Mouse (Mus musculus): ENCODE measurements around the gene Sae1. TPM values are rescaled to one million over a fixed set of nuclear protein-coding genes. Genes with fewer than 3 reads are reported as not detected.

Gene Sae1
- polyA plus RNA-seq, 1 experiment from 2014 or later, result 84.3 TPM

GRCm38 (mm10) chr7:16285450-16286025 is 102.1 kb downstream of the Sae1 start:
- no peaks in the 10 kb centered on the region for H3K27me3 ChIP-seq (ENCODE audit: control insufficient read depth, insufficient read depth, low read depth, low read length)
- H3K9me3 ChIP-seq (replicated peaks; ENCODE audit: control insufficient read depth, low read length), result no peaks in the 10 kb centered on the region
- H3K4me3 ChIP-seq (ENCODE audit: low read depth, low read length), result peak overlapping the region; percentile 81
- H3K9ac ChIP-seq (ENCODE audit: low read depth, low read length), result peak overlapping the region; percentile 50; the same call in 1 of the 2 replicates
- 2% methylated on average over 14 of the region's 14 CpGs for WGBS (ENCODE audit: insufficient replicate concordance)
- ATAC-seq (ENCODE audit: low read depth), result peak; percentile 18
- peaks cover 26% of the 10 kb centered on the region for H3K36me3 ChIP-seq (ENCODE audit: control insufficient read depth, insufficient read depth)
- peak overlapping the region; percentile 89 for H3K4me2 ChIP-seq (ENCODE audit: low read depth, low read length)
- H3K27ac ChIP-seq (ENCODE audit: low read length), result peak overlapping the region; percentile 84
- peaks cover 21% of the 10 kb centered on the region for H3K4me1 ChIP-seq (ENCODE audit: control insufficient read depth, low read depth, low read length)

GRCm38 (mm10) chr7:16284904-16285303 is 102.7 kb downstream of the Sae1 start:
- no peak for ATAC-seq (ENCODE audit: low read depth)
- H3K9ac ChIP-seq (ENCODE audit: low read depth, low read length), result peak overlapping the region; percentile 18; the same call in 1 of the 2 replicates
- H3K4me1 ChIP-seq (ENCODE audit: control insufficient read depth, low read depth, low read length), result peaks cover 21% of the 10 kb centered on the region
- H3K9me3 ChIP-seq (replicated peaks; ENCODE audit: control insufficient read depth, low read length), result no peaks in the 10 kb centered on the region
- H3K4me2 ChIP-seq (ENCODE audit: low read depth, low read length), result peak overlapping the region; percentile 89
- H3K36me3 ChIP-seq (ENCODE audit: control insufficient read depth, insufficient read depth), result peaks cover 29% of the 10 kb centered on the region
- no peaks in the 10 kb centered on the region for H3K27me3 ChIP-seq (ENCODE audit: control insufficient read depth, insufficient read depth, low read depth, low read length)
- H3K27ac ChIP-seq (ENCODE audit: low read length), result peak overlapping the region; percentile 84
- WGBS (ENCODE audit: insufficient replicate concordance), result 62% methylated on average over 9 of the region's 9 CpGs
- peak overlapping the region; percentile 81 for H3K4me3 ChIP-seq (ENCODE audit: low read depth, low read length)

GRCm38 (mm10) chr7:16284001-16284400 is 103.6 kb downstream of the Sae1 start:
- peaks cover 32% of the 10 kb centered on the region for H3K36me3 ChIP-seq (ENCODE audit: control insufficient read depth, insufficient read depth)
- WGBS (ENCODE audit: insufficient replicate concordance), result 84% methylated on average over 8 of the region's 8 CpGs
- no peak overlapping the region for H3K27ac ChIP-seq (ENCODE audit: low read length)
- H3K4me1 ChIP-seq (ENCODE audit: control insufficient read depth, low read depth, low read length), result peaks cover 21% of the 10 kb centered on the region
- H3K4me3 ChIP-seq (ENCODE audit: low read depth, low read length), result no peak overlapping the region
- no peaks in the 10 kb centered on the region for H3K27me3 ChIP-seq (ENCODE audit: control insufficient read depth, insufficient read depth, low read depth, low read length)
- H3K9ac ChIP-seq (ENCODE audit: low read depth, low read length), result no peak overlapping the region
- no peak overlapping the region for H3K4me2 ChIP-seq (ENCODE audit: low read depth, low read length)
- no peaks in the 10 kb centered on the region for H3K9me3 ChIP-seq (replicated peaks; ENCODE audit: control insufficient read depth, low read length)
- ATAC-seq (ENCODE audit: low read depth), result no peak

GRCm38 (mm10) chr7:16282334-16282733 is 105.3 kb downstream of the Sae1 start:
- peaks cover 32% of the 10 kb centered on the region for H3K36me3 ChIP-seq (ENCODE audit: control insufficient read depth, insufficient read depth)
- 89% methylated on average over 13 of the region's 13 CpGs for WGBS (ENCODE audit: insufficient replicate concordance)
- H3K27me3 ChIP-seq (ENCODE audit: control insufficient read depth, insufficient read depth, low read depth, low read length), result no peaks in the 10 kb centered on the region
- H3K4me2 ChIP-seq (ENCODE audit: low read depth, low read length), result no peak overlapping the region
- H3K4me1 ChIP-seq (ENCODE audit: control insufficient read depth, low read depth, low read length), result peaks cover 21% of the 10 kb centered on the region
- ATAC-seq (ENCODE audit: low read depth), result no peak
- no peak overlapping the region for H3K4me3 ChIP-seq (ENCODE audit: low read depth, low read length)
- no peaks in the 10 kb centered on the region for H3K9me3 ChIP-seq (replicated peaks; ENCODE audit: control insufficient read depth, low read length)
- H3K27ac ChIP-seq (ENCODE audit: low read length), result no peak overlapping the region
- no peak overlapping the region for H3K9ac ChIP-seq (ENCODE audit: low read depth, low read length)

- H3K36me3 ChIP-seq (ENCODE audit: control insufficient read depth, insufficient read depth), result peaks cover 32% of the 10 kb centered on the region
- peaks cover 22% of the 10 kb centered on the region for H3K4me1 ChIP-seq (ENCODE audit: control insufficient read depth, low read depth, low read length)
- H3K4me3 ChIP-seq (ENCODE audit: low read depth, low read length), result no peak overlapping the region
- H3K27me3 ChIP-seq (ENCODE audit: control insufficient read depth, insufficient read depth, low read depth, low read length), result no peaks in the 10 kb centered on the region
- WGBS (ENCODE audit: insufficient replicate concordance), result 85% methylated on average over 11 of the region's 11 CpGs
- H3K9me3 ChIP-seq (replicated peaks; ENCODE audit: control insufficient read depth, low read length), result no peaks in the 10 kb centered on the region
- no peak for ATAC-seq (ENCODE audit: low read depth)
- H3K27ac ChIP-seq (ENCODE audit: low read length), result no peak overlapping the region
- no peak overlapping the region for H3K4me2 ChIP-seq (ENCODE audit: low read depth, low read length)
- H3K9ac ChIP-seq (ENCODE audit: low read depth, low read length), result no peak overlapping the region
These were observed 106.9 kb downstream of the Sae1 start for GRCm38 (mm10) chr7:16280721-16281120.

- peak overlapping the region; percentile 82 for H3K4me3 ChIP-seq (ENCODE audit: low read depth, low read length)
- peak; percentile 9; the same call in 1 of the 2 replicates for ATAC-seq (ENCODE audit: low read depth)
These were observed 112.4 kb downstream of the Sae1 start for GRCm38 (mm10) chr7:16274922-16275890.

GRCm38 (mm10) chr7:16273766-16274140 is 113.9 kb downstream of the Sae1 start:
- no peaks in the 10 kb centered on the region for H3K9me3 ChIP-seq (replicated peaks; ENCODE audit: control insufficient read depth, low read length)
- peak overlapping the region; percentile 88 for H3K4me2 ChIP-seq (ENCODE audit: low read depth, low read length)
- H3K9ac ChIP-seq (ENCODE audit: low read depth, low read length), result peak overlapping the region; percentile 85
- peak; percentile 81 for ATAC-seq (ENCODE audit: low read depth)
- no peaks in the 10 kb centered on the region for H3K27me3 ChIP-seq (ENCODE audit: control insufficient read depth, insufficient read depth, low read depth, low read length)
- 1% methylated on average over 18 of the region's 18 CpGs for WGBS (ENCODE audit: insufficient replicate concordance)
- H3K36me3 ChIP-seq (ENCODE audit: control insufficient read depth, insufficient read depth), result no peaks in the 10 kb centered on the region; the same call in none of the 2 replicates
- H3K4me3 ChIP-seq (ENCODE audit: low read depth, low read length), result peak overlapping the region; percentile 82
- H3K4me1 ChIP-seq (ENCODE audit: control insufficient read depth, low read depth, low read length), result peaks cover 35% of the 10 kb centered on the region
- peak overlapping the region; percentile 98 for H3K27ac ChIP-seq (ENCODE audit: low read length)

More at GRCm38 (mm10) chr7:16274922-16275890, 112.4 kb downstream of the Sae1 start:
- peak overlapping the region; percentile 88 for H3K4me2 ChIP-seq (ENCODE audit: low read depth, low read length)
- H3K9ac ChIP-seq (ENCODE audit: low read depth, low read length), result peak overlapping the region; percentile 85
- WGBS (ENCODE audit: insufficient replicate concordance), result 34% methylated on average over 10 of the region's 10 CpGs
- peak overlapping the region; percentile 98 for H3K27ac ChIP-seq (ENCODE audit: low read length)
- peaks cover 35% of the 10 kb centered on the region for H3K4me1 ChIP-seq (ENCODE audit: control insufficient read depth, low read depth, low read length)
- no peaks in the 10 kb centered on the region for H3K9me3 ChIP-seq (replicated peaks; ENCODE audit: control insufficient read depth, low read length)
- H3K27me3 ChIP-seq (ENCODE audit: control insufficient read depth, insufficient read depth, low read depth, low read length), result no peaks in the 10 kb centered on the region
- peaks cover 3% of the 10 kb centered on the region for H3K36me3 ChIP-seq (ENCODE audit: control insufficient read depth, insufficient read depth)

GRCm38 (mm10) chr7:16273081-16273765 is 114.4 kb downstream of the Sae1 start, which contains the start of gene Inafm1:
Gene Inafm1, minus strand, starts transcription at chr7:16273617.
- Histone ChIP-seq H3K27ac (ENCODE audit: low read length) (peak within 1 kb of the TSS; percentile 98), H3K27me3 (ENCODE audit: control insufficient read depth, insufficient read depth, low read depth, low read length) (no peaks in the 10 kb centered on the region), H3K4me1 (ENCODE audit: control insufficient read depth, low read depth, low read length) (peaks cover 35% of the 10 kb centered on the region), H3K4me2 (ENCODE audit: low read depth, low read length) (peak within 1 kb of the TSS; percentile 88), H3K9me3 (replicated peaks; ENCODE audit: control insufficient read depth, low read length) (no peaks in the 10 kb centered on the region), H3K4me3 (ENCODE audit: low read depth, low read length) (peak within 1 kb of the TSS; percentile 82), H3K36me3 (ENCODE audit: control insufficient read depth, insufficient read depth) (no peaks in the 10 kb centered on the region; the same call in none of the 2 replicates), H3K9ac (ENCODE audit: low read depth, low read length) (peak within 1 kb of the TSS; percentile 85)
- peak; percentile 70 for ATAC-seq (ENCODE audit: low read depth)
- WGBS (ENCODE audit: insufficient replicate concordance), result 1% methylated on average over 42 of the region's 49 CpGs

Measured in liver, embryonic 16.5 days (tissue).